Mouse (Mus musculus) thymus, postnatal 25 days (tissue): ENCODE measurements around the gene Crispld2.

Experiments used
- DNase-seq: peaks from one replicate; pipeline ENCODE4 v3.0.0; 2022

Gene Crispld2

DNA sequence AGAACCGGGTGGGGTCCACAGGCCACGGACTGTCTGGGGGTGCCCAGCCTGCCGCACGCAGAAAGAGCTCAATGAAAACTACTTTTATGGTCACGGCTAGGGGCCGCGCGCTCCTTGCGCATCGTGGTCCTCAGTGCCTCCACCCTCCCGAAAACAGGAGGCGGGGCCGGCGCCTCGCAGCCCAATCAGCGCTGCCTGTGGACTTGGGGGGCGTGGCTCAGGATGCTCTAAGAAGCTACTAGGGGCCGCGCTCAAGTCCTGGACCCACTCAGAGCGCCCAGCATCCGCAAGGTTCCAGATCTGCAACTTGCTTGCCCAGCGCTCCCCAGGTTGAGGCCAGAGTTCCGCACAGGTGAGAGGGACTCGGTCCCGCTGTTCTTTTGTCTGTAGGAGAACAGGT lies at the start of gene Crispld2:
Gene Crispld2 (plus strand): TSS at position 190 of the 400 bp plus-strand sequence.
- DNase-seq: peak; percentile 89

DNA sequence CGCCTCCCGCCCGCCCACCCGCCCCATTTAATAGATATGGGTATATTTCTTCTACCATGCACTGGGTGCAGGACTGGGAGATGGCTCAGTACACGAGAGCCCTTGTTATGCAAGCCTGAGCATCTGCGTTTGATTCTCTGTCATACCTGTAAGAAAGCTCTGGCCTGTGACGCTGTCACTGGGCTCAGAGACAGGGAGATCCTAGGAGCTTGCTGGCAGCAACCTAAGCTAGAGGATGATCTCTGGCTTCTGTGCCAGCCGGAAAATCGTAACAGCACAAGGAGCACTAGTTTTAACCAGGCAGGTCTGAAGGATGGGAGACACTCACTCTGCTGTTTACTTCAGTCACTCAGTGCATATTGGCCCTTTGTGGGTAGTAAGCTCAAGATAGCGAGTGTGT lies 48.6 kb upstream of the Crispld2 start:
- DNase-seq: no peak

DNA sequence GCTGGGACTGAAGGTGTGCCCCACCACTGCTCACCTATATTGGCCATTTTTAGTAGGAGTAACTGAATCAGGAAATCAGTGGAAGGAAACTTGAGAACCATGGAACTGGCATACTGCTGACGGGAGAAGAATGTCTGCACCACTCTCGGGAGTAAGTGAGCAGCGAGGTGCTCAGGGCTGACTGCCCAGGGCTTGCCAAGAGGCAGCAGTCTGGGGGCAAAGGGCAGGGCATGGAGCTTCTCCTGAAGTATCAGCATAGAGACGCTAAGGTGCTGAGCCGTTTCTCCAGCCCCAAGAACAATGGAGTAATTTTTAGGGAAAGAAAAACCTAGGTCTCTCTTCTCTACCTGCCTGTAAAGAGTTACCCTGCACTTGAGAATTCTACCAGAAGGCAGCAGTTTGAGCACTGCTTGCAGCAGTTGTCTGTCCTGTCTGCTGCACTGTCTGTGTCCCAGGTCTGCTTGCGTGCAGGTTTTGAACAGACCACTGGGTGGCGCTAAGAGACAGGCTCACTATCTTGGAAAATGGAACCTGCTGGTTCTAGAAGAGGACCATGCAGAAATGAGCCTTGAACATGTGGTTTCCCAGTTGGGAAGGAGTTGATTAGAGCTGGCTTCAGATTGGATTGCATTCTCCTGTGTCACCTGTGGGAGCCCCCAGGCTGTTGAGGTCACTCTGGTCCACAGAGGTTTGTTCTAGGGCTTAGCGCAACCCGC lies 48.0 kb upstream of the Crispld2 start:
- peak; percentile 78 for DNase-seq

DNA sequence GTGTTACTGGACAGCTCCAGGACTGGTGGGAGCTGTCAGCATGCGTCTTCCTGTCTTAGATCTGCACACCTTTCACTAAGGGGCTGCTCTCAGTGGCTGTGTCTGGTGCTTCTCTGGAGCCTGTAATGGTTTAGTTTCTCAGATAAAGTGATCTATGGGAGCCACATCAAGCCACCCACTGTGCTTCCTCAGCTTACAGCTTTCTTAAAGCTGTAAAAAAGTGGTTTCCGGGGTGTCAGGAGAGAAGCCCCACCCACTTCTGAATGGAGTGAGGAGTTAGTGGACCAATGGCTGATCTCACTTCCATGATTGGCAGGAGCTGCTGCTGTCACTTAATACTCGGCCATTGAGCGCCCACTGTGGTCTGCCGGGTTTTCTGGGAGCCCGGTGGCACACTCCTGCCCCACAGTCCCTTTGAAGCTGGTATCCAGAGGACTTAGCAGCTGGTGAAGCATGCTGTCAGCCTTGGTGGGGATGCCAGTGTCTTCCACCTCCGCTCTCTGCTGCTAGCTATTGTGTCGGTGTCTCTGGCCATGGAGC lies 45.8 kb upstream of the Crispld2 start:
- DNase-seq: peak; percentile 40

DNA sequence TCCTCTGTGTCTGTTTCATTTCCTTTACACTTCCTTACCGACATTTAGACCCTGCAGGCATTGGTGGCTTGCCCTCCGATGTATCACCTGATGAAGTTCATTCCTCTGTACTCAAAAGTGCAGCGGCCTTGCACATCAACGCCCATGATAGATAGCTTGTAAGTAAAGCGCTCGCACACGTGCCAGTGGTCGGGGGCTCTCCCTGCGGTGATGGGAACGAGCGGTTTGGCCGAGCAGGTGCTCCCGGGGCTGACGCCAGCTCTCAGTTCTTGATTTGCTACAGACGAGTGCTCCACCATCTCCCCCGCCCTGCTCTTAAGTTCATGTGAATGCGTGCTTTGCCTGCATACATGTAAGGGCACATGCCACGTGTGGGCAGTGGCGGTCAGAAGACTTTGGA lies 44.6 kb upstream of the Crispld2 start:
- DNase-seq: no peak

DNA sequence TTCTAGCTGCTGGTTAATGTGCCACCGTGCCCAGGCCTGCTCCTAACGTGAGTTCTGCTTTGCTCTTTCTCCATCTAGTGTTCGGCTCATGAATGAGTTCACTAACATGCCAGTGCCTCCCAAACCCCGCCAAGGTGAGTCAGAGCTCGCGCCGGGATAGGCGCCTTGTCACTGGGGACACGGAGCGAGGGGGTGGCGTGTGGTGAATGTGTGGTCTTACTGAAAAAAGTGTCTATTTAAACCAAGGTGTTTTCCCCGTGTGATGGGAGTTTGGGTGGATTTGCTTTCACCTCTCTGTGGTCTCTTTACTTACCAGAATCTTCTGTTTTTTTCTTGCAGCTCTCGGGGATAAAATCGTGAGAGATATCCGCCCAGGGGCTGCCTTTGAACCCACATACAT lies 43.9 kb upstream of the Crispld2 start:
- no peak for DNase-seq

DNA sequence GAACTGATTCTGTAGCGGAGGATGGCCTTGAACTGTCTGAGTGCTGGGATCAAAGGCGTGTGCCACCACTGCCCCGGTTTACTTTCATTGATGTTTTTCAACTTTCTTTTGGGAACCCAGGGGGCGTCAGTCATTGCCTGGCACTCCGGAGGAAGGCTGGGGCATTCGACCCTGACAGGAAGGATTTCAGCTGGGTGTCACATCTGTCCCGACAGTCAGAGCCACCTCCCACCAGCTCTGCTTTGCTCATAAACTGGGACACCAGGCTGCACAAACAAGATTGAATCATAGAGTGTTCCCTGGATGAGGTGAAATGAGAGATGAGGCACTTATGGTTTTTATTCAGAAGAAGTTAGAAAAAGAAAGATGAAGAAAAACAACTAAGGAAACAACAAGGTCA lies 40.0 kb upstream of the Crispld2 start:
- DNase-seq: no peak

DNA sequence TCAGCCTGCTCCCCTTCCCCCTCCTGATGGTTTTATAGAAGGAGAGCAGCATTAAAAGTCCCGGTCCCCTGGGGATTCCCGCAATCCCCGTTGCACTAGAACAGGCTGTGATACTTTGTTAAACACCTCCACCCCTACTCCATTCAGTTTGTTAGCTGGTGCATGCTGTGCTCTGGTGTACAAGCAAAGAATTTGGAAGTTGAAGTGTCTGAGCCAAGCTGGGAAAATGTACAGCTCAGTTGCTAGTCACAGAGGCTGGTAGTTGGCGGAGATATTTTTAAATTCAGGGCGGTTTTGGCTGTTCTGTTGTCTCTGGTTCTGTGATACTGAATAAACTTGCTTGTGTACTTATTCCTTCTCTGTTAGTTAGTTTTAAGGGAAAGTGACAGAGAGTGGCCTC lies 39.5 kb upstream of the Crispld2 start:
- DNase-seq: no peak

DNA sequence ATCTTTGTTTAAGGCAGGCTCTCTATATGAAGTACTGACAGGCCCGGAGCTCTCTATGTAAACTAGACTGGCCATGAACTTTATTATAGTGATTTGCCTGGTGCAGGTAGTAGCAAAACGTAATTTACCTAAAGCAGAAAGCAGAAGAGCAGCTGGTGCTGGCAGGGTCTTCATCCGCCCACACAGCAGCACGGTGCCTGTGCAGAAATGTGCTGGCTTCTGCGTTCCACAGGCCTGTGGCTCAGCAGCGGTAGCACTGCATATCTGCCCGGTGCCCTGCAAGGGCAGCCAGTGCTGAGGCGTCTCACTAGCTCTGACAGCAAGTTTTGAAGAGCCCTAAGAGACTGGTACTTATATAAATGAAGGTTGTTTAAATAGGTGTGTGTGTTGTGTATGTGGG lies 36.9 kb upstream of the Crispld2 start:
- DNase-seq: no peak

DNA sequence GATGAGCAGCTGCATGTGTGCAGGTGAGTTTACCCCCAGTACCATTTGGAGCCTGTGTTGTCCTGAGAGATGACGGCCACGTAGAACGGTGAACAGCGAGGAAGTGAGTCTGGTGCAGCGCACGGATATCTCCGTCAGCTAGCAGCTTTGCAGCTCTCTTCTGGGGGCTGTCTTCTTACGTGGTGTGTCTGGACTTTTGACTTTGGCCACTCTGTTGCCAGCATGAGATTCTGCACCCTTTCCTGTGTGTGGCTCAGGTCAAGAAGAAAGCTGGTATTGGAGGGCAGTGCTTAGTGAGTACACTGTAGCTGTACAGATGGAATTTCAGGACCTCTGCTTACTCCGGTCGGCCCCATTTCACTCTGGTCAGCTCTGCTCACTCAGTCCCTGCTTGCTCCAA lies 34.2 kb upstream of the Crispld2 start:
- no peak for DNase-seq

DNA sequence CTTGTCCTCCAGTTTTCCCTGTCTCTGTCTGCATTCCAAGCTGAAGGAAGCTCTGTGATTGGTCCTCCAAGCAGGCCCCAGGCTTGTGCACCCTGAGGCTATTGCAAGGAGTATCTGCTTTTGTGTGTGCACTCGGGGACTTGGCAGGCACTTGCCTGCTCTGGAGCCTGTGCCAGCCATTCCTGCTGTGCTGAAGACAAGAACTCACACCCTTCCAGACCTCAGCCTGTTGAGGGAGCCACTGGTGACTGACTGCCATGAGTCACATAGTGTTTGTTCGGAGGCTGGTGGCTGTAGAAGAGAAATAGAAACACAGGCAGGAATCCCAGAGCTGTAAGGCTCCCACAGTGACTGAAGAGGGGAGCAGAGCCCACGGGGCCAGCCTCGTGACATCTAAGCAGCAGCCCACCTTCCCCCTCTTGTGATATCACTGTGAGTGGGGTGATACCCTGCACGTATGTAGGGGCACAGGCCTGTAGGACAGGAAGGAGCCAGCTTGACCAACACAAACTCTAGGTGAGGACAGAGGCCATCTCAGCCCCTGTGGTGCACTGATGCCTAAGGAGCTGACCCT lies 31.6 kb upstream of the Crispld2 start:
- no peak for DNase-seq

DNA sequence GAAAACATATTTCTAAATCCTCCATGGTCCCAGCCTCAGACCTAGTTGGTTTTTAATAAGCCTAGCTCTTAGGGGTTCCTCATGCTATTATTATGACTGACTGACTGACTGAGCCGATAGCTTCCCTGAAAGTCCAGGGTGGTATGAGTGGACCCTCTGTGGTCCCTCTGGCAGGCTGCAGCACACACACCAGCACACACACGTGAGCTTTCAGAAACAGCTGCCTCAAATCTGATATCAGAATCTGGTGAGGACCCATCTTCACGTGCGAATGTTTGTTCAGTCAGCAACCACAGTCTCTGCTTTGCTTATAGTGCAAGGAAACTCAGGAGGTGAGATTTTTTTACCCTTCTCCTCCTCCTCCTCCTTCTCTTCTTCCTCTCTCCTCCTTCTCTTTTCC lies 27.4 kb upstream of the Crispld2 start:
- DNase-seq: no peak

DNA sequence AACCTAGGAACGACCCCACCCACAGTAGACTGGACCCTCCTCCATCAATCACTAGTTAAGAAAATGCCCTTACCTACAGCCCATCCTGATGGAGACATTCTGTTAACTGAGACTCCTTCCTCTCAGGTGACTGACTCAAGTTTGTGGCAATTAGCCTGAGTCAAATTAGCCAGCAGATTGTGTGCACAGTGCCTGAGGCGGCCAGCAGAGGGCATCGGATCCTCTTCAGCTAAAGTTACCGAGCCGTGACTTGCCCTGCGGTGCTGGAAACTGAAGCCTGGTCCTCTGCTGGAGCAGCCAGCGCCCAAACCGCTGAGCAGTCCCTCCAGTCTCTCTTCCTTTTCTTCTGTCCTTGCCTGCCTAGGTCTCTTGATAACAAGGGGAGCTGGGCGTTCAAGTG lies 24.8 kb upstream of the Crispld2 start:
- no peak for DNase-seq

DNA sequence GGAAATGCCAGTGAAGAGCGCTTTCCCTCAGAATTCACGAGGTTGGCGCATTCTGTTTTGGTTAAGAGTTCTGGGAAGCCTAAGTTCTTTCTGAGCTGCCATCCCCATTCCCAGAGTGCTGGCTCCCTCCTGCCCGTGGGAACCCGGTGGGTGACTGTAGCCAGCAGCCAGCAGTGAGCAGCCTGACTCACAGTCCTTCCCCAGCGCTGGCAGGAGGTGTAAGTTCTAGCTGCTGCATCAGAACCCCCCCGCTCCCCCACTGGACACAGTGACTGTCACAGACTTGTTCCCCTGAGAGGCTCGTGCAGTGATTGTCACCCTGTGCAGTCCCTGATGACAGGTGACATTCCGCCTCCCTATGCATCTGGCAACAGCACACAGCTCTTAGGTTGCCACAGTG lies 22.1 kb upstream of the Crispld2 start:
- no peak for DNase-seq

DNA sequence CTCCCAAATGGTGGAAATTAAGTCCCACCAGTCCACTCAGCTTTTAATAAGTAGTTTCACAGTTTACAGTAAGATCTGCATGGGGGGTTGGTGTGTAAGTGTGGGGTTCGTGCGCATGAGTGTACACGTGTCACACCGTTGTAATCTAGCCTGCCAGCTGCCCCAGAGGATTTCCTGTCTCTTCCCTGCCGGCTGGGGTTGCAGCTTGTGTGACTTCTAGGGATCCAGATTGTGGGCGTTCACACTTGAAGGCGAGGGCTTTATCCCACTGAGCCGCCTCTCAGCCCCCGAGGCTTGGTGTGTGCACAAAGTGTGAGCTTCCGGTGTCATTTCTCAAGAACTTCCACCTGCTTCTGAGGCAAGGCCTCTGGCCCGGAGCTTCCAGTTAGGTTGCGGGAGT lies 19.7 kb upstream of the Crispld2 start:
- DNase-seq: peak; percentile 24

DNA sequence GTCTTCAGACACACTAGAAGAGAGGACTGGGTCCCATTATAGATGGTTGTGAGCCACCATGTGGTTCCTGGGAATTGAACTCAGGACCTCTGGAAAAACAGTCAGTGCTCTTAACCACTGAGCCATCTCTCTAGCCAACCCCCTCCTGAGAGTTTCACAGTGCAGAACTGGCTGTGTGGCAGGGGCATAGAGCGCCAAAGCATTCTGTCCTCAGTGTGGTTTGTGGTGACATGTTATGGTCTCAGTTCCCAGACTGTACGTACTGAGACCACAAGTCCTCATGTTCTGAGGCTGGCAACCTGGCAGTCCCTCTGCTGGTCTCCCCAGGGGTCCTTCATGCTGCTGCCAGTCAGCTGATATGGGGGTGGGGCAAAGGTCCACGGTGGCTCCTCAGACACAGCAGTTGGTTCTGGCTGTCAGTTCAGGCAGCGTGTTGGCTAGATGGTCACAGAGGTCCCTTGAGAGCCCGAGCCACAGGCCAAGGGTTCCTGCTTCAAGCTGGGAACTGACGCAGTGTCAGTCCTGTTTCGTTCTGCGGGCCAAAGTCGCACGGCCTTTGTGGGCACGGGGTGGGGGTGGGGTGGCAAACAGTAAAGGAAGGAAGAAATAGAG lies 13.4 kb upstream of the Crispld2 start:
- DNase-seq: no peak

DNA sequence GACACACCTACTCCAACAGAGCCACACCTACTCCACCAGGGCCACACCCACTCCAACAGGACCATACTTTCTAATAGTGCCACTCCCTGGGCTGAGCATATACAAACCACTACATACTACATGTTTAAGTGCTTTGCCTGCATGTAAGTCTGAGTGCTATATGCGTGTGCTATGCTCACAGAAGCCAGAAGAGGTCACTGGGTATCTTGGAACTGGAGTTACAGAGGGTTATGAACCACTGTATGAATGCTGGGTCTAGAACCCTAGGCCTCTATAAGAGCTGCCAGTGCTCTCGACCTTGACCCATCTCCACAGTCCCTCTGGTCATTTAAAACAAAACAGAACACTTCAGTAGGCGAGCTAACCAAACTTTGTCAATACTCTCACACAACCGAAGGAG lies 11.0 kb upstream of the Crispld2 start:
- no peak for DNase-seq

DNA sequence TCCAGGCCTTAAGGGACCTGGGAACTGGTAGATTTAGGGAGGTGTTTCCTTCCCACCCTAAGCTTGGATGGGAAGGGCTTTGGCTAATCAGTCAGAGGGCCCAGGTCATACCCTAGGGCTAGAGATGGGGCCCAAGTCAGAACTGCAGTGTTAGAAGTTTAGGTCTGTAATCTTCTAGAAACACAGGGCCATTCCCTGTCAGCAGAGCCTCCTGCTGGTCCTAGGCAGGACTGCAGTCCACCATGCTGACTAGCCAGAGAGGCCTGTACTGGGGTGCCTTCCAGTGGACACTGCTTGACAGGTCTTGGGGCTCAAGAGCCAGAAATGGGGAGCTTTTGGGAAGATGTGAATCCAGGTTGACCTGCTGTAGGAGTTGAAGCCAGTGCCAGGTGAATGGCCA lies 8.2 kb upstream of the Crispld2 start:
- peak; percentile 43 for DNase-seq

DNA sequence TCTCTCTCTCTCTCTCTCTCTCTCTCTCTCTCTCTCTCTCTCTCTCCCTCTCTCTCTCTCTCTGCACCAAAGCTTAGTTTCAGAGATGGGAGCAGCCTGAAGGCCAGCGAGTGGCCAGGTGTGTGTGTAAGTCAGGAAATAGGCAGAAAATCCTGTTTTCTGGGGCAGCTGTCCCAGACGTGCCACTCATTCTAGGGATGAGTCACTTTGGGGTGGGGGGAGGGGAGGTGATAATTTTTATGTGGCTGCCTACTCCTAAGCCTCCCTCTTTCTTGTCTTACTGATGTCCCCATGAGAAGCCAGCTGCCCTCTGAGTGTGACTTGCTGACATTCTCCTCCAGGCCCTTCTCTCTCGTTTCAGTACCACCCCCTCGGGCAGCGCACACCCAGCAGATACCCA lies 6.1 kb upstream of the Crispld2 start:
- DNase-seq: no peak

DNA sequence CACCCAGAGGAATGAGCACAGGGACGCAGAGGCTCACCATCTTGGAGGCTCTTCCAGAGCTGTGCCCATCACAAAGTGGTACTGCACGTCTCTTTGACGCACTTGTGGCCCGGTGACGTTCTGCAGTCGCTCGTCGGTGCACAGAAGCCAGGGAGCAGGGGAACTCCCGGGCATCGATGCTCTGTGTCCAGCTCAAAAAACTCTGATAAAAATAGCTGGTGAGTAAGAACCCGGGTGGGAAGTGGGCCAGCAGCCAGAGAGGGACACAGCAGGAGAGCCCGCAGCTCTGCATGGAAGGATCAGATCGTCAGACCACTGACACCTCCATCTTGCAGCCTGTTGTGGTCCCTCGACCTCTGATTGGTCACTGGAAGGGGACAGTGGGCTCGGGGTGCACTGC lies 4.2 kb upstream of the Crispld2 start:
- no peak for DNase-seq

DNA sequence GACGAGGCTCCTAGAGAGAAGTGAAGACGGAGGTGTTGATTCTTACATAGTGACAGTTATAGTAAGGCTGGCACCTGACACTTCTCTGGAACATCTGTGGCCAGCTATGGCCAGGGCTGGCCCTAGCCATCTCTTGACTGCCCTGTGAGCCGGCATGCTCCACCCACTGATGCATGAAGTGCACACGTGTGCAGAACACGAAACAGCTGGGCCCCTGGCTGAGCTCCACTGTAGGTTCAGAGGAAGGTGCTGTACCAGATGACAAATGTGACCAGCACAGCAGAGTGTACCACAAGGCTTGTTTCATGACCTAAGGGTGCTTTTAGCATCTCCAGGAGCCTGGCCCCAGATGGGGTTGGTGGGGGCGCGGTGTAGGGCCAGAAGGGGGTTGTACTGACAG lies 1.9 kb downstream of the Crispld2 start:
- DNase-seq: no peak

DNA sequence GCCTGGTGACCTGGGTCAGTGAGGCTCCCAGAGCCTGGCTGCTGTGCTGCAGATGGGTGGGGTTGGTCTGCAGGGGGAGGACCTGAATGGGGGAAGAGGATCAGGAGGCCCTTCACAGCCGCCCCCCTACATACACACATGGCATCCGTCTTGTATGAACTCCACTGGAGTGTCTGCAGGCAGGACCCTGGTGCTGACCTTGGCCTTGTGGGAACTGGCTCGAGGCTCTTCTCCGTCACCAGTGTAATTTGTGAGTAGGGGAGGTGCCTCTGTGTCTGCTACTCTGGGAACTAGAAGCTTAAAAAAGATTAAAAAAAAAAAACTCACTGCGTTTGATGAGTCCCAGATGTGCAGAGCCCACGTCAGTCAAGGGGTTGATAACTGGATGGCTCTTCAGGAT lies 2.3 kb downstream of the Crispld2 start:
- no peak for DNase-seq

DNA sequence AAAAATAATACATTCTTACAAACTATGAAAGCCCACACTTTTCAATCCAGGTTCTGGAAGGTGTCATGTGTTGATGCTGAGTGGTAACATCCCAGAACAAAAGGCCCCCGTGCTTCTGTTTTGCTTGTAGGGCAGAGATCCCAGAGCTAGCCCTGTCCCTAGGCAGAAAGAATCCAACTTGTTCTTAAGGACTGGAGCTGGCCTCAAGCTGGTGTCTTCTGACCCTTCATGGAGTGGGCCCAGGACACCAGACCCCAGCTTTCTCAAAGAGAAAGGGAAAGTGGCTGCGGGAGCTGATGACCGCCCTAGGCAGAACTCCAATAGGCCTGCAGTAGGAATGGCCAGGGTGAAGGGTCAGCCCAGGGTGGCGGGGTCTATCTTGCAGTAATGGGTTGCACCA lies 5.0 kb downstream of the Crispld2 start:
- DNase-seq: no peak

DNA sequence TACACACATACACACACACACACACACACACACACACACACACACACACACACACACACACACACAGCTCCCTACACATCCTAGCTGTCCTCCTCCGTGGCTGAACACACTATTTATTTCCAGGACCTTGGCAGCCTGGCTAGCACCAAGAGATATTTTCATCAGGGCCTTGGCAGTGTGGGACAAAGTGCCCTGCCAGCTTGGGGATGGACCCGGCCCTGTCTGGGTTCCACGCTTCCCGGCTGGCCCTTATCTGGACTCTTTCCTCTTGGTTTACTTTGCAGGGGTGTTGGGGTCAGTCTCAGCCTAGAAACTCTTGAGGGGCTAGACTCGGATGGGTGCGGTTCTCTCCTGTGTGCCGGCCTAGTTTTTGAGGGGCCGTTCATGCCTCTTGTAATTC lies 8.2 kb downstream of the Crispld2 start:
- DNase-seq: no peak

DNA sequence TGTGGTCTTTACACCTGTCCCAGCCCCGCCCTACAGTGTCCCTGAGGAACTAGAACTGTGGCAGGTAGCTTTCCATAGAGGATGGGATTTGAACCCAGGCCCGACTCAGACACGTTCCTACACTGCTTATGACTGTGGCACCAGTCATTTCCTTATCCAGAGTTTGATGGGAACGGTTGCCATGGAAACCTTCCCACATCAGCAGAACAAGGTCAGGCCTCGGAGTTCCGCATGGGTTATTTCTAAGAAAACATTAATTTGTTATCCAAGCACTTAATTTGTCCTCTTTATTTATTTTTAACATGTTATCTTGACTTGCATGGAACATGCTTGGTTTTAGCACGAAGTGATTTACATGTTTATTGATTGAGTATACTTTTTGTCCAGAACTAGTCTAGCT lies 9.5 kb downstream of the Crispld2 start:
- DNase-seq: no peak
